Mouse (Mus musculus): ENCODE measurements around the gene Mylk2. TPM values are rescaled to one million over a fixed set of nuclear protein-coding genes. Genes with fewer than 3 reads are reported as not detected.
A peak's percentile ranks its signal among the peaks of the same experiment; 100 is the strongest.

Mylk2 gene
- total and polyA plus RNA-seq, 3 experiments, result not detected

DNA sequence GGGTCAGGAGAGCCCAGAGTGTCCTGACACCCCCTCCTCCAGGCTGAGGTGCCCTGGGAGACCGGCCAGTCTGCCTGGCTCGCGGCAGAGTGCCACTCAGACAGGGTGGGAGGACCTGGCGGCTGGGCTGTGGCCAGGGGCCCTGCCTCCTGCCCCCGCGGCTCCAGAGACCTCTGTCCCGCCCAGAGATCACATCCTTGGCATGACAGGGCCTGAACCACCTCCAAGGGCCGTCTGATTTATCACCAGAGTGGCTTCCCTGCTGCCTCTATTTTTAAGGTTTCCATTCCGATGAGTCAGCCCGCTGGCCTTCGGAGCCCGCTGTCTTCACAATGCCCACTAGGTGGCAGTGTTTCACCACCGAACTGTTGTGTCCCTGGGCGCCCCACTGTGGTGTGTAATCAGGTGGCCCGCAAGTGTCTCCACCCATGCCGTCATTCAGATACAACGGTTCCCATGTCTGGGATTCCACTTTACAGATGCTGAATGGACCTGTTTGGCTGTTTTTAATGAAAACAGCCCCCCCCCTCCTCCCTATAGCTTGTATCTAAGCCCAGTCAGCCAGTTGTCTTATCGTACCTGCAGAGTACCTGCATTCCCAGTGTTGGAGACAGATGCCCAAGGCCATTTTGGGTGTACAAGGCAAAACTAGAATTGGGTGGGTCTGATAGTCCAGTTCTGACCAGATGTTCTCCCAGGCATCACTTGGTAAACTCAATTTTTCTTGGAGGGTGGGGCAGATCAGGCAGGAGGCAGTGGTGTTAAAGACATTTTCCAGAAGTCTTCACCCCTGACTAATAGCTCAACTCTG is 3.4 kb downstream of the Mylk2 start:
- peak; percentile 95 for DNase-seq

DNA sequence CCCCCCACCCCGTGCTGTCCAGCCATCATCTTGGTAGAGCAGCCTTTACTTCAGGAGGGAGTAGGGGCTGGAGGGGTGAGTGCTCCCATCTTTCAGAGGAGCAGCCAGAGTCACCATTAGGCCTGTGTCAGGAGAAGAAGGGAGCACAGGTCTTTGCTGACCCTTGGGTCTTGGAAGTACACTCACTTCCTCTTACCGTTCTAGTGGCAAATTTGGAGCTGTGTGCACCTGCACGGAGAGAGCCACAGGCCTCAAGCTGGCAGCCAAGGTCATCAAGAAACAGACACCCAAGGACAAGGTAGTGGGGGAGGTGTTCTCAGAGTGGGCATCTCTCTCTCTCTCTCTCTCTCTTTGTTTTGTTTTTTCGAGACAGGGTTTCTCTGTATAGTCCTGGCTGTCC is 4.3 kb downstream of the Mylk2 start:
- no peak for DNase-seq

DNA sequence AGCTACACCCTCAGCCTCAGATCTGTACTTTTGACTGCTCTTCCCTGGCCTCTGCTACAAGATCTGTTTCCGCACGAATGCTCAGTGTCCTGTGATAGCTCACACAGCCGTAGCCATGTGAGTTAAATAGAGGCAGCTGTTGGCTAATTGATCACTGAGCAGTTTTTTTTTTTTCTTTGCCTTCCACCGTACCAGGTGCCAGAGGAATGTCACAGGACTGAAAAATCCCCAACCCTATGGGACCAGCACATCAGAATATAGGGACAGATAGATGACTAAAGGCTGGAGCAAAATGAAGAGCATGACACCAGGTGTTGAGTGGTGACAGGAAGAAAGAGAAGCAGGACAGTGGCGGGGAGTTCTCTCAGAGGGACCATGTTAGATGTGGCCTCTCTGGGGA is 5.0 kb downstream of the Mylk2 start:
- no peak for DNase-seq

DNA sequence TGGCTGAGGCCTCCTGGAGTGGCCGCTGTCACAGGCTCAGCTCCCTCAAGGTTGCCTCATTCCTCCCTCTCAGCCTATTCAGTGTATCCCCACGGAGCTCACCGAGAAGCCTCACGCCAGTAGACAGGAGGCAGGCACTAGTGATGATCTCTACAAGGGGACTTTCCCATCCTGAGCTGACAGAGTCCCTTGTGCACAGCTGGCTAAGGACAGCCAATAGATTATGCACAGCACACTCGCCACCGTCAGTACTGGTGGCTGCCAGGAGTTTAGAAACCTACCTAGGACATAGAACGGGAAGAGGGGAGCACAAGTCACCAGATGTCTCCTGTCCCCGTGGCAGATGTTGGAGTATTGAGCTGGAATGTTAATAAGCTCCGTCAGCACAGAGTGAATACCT is 6.5 kb downstream of the Mylk2 start:
- DNase-seq, result no peak

DNA sequence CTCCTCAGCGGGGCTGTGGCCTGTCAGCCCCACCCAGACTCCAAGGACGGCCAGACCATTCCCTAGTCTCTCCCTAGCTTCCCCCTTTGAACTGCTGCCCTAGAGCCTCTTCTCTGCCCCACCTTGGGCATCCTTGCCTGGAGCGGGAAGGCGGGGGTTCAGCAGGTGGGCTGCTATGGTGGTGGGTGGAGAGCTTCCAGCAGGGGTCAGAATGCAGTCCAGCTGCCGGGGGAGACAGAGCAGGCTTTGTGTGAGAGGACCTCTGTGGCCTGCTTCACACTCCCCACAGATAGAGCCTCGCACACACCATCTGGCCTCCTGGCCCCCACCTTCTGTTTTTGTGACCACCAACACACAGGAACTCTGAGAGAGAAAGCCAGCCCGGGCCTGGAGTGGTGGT is 11.2 kb downstream of the Mylk2 start:
- no peak for DNase-seq

DNA sequence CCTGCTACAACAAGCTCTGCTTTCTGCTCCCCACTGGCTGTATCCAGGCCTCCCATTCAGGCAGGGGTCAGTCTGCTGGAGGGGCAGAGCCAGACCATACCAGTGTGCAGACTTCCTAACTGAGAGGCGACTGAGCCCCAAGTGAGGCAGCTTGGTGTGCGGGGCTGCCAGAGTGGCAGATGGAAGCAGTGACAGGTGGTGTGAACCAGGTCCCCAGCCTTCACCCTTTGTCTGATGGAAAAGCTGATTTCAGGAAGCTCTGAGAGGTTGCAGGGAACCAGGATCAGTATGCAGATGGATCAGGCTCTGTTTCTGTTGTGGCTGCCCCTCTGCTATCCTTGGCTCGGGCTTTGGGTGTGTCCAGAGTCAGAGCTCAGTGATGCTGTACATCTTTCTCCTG is 12.5 kb downstream of the Mylk2 start:
- no peak for DNase-seq

DNA sequence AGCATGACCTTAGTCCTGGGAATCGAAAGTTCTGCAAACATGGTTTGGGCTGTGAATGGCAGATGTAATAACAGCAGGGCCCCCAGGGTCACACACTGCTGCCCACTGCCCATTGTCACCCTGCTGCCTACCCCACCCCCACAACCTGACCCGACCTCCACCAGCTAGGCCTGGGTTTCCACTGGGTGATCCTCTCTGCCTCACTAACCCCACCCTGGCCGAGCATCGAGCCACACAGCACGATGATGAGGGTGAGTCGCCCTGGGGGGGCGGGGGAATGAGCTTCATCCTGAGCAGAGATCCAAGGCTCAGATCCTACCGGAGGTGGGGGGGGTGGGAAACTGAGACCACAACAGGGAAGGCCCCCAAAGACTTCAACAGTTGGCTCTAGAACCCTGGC is 13.0 kb downstream of the Mylk2 start:
- no peak for DNase-seq

DNA sequence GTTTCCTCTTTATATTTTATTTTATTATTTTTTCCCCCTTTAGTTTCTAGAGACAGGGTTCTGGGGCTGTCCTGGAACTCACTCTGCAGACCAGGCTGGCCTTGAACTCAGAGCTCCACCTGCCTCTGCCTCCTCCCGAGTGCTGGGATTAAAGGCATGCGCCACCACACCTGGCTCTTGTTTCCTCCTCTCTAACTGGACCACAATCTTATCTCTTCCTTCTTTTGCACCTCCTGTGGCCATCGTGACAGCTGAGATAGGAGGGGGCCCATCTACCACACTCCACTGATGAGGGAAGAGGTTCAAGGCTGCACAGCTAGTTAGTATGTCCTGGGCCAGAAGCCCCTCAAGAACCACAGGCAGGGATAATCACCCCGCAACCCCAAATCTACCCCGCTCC is 13.4 kb downstream of the Mylk2 start:
- DNase-seq, result no peak

DNA sequence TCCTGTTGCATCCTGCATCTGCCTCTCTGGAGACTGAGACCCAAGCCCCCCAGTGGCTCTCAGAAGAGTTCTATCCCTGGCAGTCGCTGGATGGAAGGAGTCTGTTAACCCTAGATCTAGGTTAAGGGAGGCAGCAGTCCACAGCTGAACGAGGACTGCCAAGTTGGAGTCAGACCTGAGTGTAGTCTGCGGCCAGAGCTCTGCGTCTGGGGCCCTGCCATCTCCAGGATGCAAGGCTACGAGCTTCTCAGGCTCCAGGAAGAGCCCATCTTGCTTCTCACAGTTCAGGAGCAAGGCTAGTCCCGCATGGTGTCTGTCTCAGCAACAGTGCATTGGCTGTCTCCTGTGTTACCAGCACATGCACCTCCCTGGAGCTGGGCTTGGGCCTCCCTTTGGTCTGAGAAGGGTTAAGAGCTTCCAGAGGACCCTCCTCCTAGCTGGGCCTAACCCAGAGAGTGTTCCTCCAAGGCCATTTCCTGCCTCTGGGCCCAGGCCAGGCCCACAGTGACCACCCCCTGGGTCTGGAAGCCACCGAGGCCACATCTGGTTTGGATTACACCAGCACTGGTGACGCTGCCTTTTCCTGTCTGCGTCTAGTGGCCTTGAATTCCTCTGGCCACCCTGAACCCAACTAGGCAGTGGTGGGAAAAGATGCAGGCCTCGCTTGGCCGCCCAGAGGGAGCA is 14.2 kb downstream of the Mylk2 start:
- DNase-seq, result peak; percentile 90

DNA sequence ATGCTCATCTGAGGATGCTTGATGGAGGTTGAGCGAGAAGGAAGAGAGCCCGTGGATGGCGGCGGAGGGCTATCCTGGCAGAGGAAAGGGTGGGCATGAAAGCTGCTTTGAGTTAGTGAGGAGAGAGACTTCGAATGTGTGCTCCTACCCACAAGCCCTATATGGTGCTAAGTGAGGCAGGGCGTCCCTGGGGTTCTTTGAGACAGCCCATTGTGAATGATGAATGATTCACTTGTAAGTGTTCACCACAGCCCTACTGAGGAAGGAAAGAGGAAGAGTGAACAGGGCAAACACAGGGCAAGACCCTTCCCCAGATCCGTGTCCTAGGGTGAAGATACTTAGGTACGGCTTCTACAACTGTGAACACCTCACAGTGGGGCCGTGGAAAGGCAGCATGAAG is 15.7 kb downstream of the Mylk2 start:
- no peak for DNase-seq

DNA sequence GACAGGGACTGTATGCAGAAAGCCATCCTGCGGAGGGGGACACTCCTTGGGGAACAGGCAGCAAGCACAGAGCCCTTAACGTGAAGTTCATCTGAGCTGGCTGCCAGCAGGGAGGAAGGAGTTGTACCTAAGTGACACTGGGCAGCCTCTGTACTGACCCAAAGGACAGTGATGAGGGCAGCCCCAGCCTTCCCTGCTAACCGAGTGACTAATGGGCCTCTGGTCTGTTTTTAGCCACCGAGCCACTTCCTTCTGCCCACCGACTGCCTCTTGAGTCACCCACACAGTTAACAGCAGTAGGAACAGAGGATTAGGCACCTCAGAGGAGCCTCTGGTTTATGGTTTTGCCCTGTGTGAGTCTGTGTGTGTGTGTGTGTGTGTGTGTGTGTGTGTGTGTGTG is 16.2 kb downstream of the Mylk2 start:
- peak; percentile 57 for DNase-seq

DNA sequence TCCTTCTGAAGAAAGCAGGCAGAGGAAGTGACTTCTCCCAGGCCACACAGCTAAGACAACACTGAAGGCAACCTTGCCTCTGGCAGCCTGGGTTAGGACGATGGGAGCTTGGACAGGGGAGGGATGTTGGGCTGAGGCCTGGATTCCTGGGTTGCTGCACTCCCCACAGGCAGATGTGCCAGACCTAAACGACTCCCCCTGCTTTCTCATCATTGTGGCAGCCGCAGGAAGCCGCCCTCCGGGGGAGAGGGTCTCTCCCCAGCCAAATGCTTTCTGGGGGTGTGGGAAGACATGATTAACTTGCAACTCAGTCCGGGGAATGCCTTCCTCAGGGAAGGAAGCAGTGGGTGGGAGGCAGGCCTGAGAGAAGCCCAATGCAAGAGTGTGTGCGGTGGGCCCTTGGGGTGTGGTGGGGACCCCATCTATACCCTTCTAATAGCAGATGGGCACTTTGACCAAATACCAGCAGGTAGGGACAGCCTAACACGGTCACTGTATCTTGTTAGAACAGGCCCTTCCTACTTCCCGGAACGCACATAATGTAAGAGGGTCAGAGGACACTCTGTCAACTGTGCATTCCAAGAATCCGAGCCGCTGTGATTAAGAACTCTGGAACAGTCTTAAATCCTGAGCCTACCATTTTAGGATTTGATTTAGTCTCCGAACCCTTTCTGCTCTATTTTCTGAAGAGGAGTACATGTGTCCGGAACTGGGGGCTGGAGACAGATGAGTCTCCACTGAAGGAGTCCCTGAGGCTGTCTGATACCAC is 17.3 kb downstream of the Mylk2 start:
- DNase-seq, result no peak

DNA sequence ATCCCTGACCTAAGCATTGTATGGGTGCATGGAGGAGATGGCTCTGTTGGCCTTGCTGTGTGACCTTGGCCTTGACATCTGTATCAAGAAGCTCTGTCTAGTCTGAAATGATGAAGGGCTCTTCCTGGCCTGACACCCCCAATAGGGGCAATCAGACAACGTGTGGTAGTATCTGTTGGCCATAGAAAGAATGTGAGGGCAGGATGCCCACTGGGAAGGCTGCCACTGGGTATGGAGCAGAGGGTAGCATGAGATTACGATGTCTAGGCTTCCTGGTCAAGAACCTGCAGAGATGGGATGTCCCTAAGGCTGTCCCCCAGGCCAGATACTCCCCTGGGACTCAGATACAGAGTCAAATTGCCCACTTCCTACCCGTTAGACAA is 17.8 kb downstream of the Mylk2 start:
- no peak for DNase-seq

DNA sequence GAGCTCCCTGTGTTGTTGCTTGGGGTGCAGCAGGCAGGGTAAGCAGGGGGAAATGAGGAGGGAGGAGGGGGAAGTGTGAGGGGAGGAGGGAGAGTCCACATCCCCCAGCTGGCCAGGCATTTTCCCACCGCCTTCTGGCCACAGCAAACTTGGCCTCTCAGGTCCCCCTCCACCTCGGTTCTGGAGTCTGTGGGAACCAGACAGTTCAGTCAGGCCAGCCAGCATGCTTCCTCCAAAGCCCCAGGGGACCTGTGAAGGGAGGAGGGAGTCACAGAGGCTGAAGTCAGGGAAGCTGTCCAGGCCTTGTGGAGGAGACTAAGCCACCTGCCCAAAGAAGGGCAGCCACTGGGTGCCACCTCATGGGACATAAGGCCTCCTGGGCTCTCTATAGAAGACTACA is 19.1 kb downstream of the Mylk2 start:
- no peak for DNase-seq

DNA sequence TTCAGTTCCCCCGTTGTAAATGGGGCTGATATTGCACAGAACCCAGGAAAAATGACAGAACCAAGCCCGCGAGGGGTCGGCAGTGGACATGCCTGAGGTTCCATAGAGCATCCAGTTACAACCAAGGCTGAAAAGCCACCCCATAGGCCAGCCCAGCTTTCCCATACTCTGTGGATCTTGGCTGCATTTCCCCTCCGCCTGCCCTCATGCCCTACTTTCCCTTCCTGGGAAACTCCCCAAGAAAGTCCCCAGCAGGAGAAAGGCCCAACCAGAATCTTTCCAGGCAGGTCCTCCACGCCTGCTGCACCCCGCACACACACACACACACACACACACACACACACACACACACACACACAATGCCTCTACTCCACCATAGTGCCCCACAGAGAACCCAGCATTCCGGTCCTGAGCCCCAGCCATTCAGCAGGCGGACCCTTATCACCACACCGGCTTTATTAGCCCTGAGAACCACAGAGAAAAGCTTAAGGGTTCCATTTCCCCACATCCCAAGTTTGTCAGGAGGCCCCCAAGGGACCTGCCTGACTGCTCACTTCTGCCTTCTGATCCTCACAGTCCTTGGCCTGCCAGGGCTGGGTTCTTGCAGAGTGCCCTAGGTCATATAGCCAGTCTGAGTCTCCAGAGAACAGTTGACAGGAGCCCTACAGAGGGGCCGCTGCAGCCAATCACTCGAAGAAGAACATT is 20.5 kb downstream of the Mylk2 start:
- no peak for DNase-seq

DNA sequence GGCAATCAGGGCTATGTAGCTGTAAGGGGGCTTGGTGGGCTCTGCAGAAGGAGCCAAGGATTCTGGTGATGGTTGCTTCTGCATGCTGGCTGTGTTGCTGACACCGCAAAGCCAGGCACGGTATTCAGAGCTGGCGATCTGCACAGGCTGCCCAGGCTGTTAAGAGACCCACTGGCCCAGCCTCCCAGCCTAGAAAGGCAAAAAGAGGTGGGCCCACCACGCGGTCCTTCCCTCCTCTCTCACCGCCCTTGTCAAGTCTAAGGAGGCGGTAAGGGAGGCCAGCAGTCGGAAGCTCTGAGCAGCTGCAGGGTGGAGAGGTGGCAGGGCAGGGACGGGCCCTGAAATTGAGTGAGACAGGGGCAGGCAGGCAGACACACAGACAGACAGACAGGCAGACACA is 21.9 kb downstream of the Mylk2 start, which contains the start of gene Foxs1:
Foxs1 (minus strand) TSS at position 161 of the 400 bp plus-strand sequence.
- DNase-seq, result peak; percentile 35

DNA sequence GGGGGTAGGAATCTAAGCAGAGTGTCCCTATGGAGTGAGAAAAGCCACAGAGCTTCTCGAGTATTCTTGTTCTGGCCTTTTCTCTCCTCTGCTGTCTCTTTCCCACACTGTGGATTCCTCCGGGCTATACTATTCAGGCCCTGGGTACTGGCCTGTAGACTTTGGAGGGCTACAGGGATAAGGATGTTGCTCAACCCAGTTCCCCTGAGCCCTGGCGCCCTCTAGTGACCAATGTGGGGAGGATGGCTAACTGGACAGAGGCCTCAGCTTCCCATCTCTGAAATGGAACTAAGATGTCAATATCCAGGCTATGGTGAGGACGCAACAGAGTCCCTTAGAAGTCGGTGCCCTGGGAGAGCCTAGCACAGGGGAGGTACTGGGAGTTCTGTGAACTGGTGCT is 22.5 kb downstream of the Mylk2 start:
- DNase-seq, result peak; percentile 75

DNA sequence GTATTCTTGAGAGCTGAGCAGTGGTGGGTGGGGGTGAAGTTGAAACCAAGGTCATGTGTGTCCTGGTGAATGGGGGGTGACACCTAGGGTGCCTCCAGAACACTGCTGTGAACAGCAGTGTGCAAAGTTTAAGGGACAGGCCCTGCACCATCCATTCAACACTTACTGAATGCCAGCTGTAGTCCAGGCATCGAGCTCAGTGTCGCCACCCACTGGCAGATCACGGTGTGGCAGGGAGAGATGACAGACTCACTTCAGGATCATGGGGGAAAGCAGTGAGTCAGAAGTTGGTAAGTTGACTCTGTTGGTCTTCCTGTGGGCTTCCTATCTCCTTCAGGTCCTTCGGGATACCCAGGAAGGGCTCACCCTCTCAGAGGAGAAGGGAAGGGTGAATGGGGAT is 28.7 kb downstream of the Mylk2 start:
- DNase-seq, result peak; percentile 48

DNA sequence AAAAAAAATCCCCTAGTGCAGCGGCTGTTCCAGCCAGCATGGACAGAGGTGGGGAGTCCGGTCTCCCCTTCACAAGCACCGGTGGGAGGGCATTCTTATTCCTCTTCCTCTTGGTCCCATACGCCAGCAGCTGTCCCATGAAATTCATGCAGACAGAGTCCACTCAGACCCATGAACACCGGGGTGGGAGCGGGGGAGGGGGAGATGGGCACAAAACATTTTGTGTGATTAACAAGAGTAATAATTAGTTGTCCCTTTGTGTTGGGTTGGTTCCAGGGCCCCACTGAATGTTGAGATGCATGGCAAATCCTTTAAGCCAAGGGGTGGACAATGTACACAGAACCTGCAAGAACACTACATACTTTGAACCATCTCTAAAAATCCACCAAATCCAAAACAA is 30.0 kb downstream of the Mylk2 start:
- DNase-seq, result no peak

DNA sequence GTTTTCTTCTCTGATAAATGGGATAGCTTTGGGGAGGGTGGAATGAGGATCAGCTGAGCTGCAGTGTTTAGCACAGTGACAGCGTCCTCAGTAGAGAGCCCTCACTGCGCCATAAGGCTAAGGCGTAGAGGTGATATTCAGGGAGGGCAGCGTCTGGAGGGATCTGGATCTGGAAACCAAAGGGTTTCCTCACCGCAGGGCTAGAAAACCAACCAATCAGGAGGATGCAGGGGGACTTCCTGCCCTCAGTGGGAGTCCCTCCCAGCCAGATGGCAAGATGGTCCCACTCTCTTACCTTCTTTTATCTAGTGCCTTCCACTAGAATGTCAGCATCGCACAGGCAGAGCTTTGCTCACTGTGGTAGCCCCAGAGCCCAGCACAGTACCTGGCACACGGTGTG is 30.6 kb downstream of the Mylk2 start:
- DNase-seq, result no peak

DNA sequence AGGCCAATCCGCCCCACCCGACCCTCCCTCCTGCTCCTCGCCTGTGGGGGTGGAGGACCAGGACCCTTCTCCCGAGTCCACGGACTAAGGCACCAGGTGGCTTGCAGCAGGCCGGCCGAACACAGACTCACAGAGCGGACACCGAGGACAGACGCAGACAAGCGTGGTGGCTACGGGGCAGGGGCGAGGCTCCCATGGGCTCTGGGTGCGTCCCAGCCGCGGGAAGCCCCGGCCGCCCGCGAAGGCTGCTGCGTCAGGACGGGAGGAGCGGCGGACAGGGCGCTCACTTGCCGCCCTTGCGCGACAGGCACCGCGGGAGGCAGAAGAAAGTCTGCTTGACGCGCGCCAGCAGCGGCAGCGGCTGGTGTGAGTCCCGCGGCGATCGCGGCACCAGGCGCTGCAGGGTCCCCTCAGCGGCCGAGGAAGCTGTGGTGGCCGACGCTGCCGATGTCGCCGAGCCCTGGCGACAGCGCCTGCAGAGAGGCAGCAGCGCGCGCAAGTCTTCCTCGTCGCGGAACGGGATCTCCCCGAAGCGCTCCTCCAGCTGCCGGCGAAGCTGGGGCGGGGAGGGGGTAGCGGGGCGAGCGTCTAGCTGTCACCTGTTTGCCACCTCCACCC is 31.9 kb downstream of the Mylk2 start:
- DNase-seq, result peak; percentile 50

DNA sequence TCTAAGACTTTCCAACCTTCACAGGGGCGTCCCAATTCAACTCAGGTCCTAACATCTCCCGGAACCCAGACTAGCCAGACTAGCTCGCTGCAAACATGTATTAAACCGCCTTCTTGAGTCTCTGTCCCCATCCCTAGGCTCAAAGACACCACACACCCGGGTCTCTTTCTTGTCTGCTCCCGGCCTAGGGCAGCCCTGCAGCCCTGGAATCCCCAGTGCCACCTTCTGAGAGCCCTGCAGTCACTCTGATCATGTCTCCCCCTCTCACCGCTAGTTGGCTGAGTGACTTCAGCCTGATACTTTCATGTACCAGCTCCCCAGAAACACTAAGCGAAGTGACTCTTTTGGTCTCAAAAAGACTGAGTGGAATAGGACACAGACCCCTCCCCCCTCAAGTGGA is 32.4 kb downstream of the Mylk2 start:
- DNase-seq, result no peak
